Mouse (Mus musculus) left cerebral cortex, postnatal 14 days (tissue): ENCODE data around the gene Zfp978. TPM values are rescaled to one million over a fixed set of nuclear protein-coding genes. Genes with fewer than 3 reads are reported as not detected.
"Not testable (repeated sequence)": the region's sequence is repeated elsewhere in the genome, so short reads cannot be mapped to it uniquely, and the experiment has no call there.

Experiments used
- DNase-seq, 2 experiments: peaks; one replicate each; pipeline ENCODE4 v3.0.0; 2021 to 2022; ENCODE audit warnings: low spot score in 2 of 2, mixed read lengths in 1 of 2
- intact Hi-C: fragments of 180-260 bp; cut with DNase I; formaldehyde crosslinking; loops from one replicate; pipeline ENCODE4 v1.15.1; 2025
- total RNA-seq, 2 experiments: library from RNA; stranded (reverse); gene quantifications; 2 replicates each; pipeline ENCODE4 v1.2.3; 2021

Gene Zfp978
- total RNA-seq, 2 experiments from 2014 or later, result 0.37 TPM; not detected in 1

DNA sequence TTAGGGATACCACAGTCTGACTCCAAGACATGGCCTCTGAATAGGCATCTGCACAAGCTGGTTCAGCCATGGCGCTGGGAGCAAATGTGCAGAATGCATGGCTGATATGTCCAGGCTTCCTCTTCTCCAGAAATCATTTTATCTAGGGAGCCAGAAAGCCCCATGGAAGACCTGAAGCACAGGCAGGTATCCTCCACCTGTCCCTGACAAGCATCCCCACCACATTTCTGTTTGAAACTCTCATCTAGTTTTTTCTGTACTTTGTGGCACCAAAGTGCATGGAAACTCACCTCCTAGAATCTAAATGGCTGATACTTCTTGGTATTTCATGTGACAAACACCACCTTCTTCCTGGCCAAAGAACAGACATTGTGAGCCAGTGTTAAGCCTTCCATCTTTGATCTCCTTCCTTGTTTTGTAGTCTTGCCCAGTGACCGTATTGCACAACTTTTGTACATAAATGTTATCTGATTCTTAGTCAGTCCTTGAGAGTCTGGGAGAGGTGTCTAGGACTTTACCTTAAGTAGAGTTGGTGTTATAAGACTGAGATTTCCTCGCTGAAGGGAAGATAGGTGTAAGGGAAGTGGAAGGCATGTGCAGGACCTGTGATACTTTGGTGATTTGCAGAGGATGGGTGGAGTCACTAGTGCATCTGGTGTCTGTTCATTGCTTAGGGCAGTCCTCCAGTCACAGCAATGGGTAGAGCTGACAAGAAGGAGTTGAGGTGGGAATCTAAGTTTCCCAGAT, 70.8 kb downstream of the Zfp978 start:
- DNase-seq, intact Hi-C loops: not testable (repeated sequence)

DNA sequence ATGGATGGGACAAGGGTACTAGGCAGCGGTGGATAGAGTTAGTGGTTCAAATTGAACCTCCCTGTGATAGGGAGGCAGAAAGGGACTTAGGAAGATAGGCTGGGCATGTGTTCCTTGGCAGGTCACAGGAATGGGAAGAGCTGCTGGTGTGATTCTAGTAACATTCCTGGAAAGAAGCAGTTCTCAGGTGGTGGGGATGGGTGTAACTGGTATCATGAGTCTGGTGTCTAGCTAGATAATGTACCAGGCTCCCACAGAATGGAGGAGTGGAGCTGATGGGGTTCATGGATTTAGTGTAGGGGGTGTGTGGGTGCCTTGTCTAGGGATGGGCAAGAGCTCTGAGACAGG, 71.3 kb downstream of the Zfp978 start:
- intact Hi-C loops, result no loop called here
- no peak for DNase-seq

DNA sequence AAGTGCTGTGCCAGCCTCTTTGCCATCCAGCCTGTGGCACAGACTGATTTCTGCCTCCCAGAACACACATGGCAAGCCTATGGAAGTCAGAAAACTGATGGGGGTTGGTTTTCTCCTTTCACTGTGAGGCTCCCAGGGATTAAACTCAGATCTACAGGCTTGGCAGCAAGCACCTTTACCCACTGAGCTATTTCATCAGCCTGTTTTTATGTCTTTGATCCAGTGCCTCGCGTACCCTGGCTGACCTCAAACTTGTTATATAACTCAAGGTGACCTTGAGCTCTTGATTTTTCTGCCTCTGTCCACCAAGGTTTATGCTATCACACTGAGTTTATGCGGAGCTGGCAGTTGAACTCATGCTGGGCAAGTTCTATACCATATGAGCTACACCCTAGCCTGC, 71.9 kb downstream of the Zfp978 start:
- DNase-seq, result no peak
- intact Hi-C loops, result no loop called here

GRCm38 (mm10) chr4:147433874-147434273, 72.8 kb downstream of the Zfp978 start:
- intact Hi-C loops, result no loop called here
- DNase-seq, result no peak

Other genes starting within 250 kb of the Zfp978 start
- gene Zfp991, start 229.3 kb upstream of the Zfp978 start, total RNA-seq, result 1 to 10 TPM; 8.9 to 9.9 TPM
- under 1 TPM; 0.13 to 0.19 TPM for gene Zfp988, start 55.6 kb upstream of the Zfp978 start, total RNA-seq
- gene Zfp982, start 131.1 kb downstream of the Zfp978 start, total RNA-seq, result 1 to 10 TPM; 3.0 TPM
- gene Gm16503, start 178.9 kb downstream of the Zfp978 start, total RNA-seq, result under 1 TPM; 0.42 TPM
- gene Zfp985, start 192.0 kb downstream of the Zfp978 start, total RNA-seq, result under 1 TPM in 1 of 2 experiments, not detected in 1; 0.24 TPM